Mouse (Mus musculus): Measurements from ENCODE around the gene Csdc2.

DNA sequence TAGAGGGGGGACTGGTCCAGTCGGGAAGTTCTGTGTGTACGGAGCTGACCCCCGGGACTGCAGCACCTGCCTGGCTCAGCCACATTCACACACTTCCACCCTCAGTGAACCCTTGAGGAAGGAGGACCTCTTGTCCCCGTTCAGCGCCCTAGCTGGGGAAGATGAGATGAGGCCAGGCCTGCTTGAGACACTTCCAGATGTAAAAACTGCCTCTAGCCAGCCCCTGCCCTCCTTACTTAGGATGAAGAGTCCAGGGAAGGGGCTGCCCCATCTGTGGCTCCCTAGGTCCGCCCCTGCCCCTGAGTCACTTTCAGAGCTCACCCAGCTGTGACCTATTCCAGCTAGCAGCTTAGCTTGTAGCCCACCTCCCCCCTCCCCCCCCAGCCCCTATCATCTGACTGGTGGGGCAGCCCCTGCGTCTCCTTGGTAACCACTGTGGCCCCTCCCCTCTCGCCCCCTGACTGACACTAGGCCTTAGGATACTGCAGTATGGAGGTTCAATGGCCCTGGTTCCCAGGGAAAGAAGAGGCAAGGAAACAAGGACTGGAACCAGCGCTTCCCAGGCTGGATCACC, 6.7 kb downstream of the Csdc2 start:
- TF ChIP-seq POLR2A (IDR thresholded peaks at IDR 0.05; ENCODE audit: control insufficient read depth, extremely low read depth, insufficient read depth, low read length, poor library complexity) (no peak), CTCF (IDR thresholded peaks at IDR 0.05; ENCODE audit: borderline replicate concordance, control insufficient read depth, extremely low read depth, insufficient read depth, low read length, poor library complexity) (no peak)
